Mouse (Mus musculus) lung, adult 2 months (tissue): ENCODE results near the gene Snd1.

Source experiments
- CTCF ChIP-seq: fragments of 200-500 bp; IDR thresholded peaks from 2 replicates; pipeline ENCODE4 v1.5.1; 2011; ENCODE audit warnings: mild to moderate bottlenecking, low read length, control low read depth; ENCODE audit not compliant: insufficient read depth
- POLR2A ChIP-seq: fragments of 200-500 bp; IDR thresholded peaks from 2 replicates; pipeline ENCODE4 v1.6.1; 2011; ENCODE audit warnings: low read depth, mild to moderate bottlenecking, control low read depth, low read length, borderline replicate concordance; ENCODE audit errors: extremely low read depth

- no peak for TF ChIP-seq POLR2A
- no peak for TF ChIP-seq CTCF
Observed at GRCm38 (mm10) chr6:28503148-28503547, 28.2 kb downstream of the Snd1 start.
